Mouse (Mus musculus): ENCODE measurements around the gene Zfp770. TPM values are rescaled to one million over a fixed set of nuclear protein-coding genes. Genes with fewer than 3 reads are reported as not detected.

Zfp770 gene
- polyA plus RNA-seq, 1 experiment from 2014 or later, result 4.8 TPM

DNA sequence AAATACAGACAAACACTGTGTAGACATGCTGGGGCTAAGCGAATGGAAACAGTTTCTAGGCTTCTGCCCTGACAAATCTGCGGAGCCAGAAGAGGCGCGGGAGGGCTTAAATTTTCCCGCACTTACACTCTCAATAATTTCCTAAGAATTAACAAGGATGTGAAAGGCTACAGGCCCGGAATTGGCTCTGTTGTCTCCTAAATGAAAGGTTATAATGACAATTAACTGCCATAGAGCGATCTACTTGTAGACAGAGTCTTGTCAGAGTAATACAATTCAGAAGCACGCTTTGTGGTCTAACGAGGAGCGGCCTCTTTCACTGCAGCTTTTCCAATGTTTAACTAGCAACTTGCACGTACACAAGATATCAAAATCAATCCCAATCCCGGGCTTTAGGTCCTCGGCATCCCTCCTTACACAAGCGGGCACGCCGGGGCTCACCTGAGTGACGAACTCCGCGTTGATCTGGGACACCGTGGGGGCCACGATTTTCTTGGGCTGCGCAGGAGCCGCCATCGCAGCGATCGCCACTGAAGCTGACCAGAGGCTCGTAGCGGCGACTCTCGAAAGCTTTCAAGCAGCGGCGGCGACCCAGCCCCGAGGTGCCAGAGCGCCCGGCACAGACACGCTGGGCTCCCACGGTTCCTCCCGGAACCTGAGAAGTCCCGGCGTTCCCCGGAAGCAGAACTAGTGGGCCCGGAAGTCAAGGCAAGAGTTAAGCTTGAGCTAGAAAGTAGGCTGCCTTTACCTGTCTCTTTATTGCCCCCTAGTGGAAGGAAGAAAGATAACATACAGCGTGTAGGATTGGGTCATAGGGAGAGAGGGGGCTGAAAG is 26.4 kb downstream of the Zfp770 start:
- peak overlapping the region; percentile 92 for H3K4me2 ChIP-seq
- peak overlapping the region; percentile 88 for H3K4me3 ChIP-seq (replicated peaks)
- peaks cover 9% of the 10 kb centered on the region for H3K4me1 ChIP-seq
- H3K36me3 ChIP-seq (replicated peaks), result peaks cover 21% of the 10 kb centered on the region
- H3K27ac ChIP-seq, result 0 out of 2 replicates have a peak overlapping the region, but pooled peaks have one; percentile 31
- no peaks in the 10 kb centered on the region for H3K9me3 ChIP-seq
- H3K27me3 ChIP-seq, result 0 out of 2 replicates have a peak, but pooled peaks cover 3% of the 10 kb centered on the region
- ATAC-seq (ENCODE audit: low FRiP score), result peak; percentile 94
- H3K9ac ChIP-seq, result peak overlapping the region; percentile 83
- WGBS, result under 1% methylated on average over 44 of the region's 44 CpGs

DNA sequence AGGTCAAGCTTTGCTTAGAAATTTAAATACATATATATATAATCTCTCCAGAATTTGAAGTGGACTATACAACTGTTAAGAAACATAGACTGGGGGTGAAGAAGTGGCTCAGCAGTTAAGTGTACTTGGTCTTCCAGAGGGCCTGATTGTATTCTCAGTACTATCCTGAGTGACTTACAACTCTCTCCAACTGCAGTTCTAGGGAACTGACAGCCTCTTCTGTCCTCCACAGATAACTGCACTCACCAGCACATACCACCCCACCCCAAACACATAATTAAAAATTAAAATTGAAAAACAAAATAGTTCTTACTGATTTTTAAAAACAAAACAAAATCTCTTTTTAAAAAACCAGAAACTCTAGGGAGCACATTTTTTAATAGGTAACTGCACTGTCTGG is 28.0 kb downstream of the Zfp770 start:
- Histone ChIP-seq H3K4me1 (peaks cover 9% of the 10 kb centered on the region), H3K36me3 (replicated peaks) (peaks cover 29% of the 10 kb centered on the region), H3K4me2 (no peak overlapping the region)

DNA sequence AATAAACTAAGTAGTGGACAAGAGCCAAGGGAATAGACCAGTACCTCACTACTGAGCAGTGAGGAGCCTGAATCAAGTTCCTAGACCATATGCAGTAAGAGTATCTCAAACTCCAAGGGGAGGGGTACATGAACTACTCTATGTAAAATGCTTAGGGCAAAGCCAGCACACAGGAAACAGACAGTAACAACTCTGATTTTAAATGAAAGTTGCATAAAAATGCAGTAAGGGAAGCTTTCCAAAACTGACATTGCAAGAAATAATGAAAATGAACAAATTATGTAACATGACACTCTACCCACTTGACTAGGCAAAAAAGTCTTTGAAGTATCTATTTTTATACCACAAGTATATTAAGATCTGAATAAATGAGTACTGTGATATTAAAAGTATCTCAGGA is 33.4 kb downstream of the Zfp770 start:
- H3K4me1 ChIP-seq, result no peaks in the 10 kb centered on the region
- H3K27ac ChIP-seq, result no peak overlapping the region
- no peaks in the 10 kb centered on the region for H3K27me3 ChIP-seq
- no peak overlapping the region for H3K4me3 ChIP-seq (replicated peaks)
- H3K9me3 ChIP-seq, result no peaks in the 10 kb centered on the region
- no peak overlapping the region for H3K9ac ChIP-seq
- ATAC-seq (ENCODE audit: low FRiP score), result no peak
- no peak overlapping the region for H3K4me2 ChIP-seq
- H3K36me3 ChIP-seq (replicated peaks), result peaks cover 59% of the 10 kb centered on the region

More for the DNA sequence above, 28.0 kb downstream of the Zfp770 start:
- no peak for ATAC-seq (ENCODE audit: low FRiP score)
- no peak overlapping the region for H3K27ac ChIP-seq
- H3K9ac ChIP-seq, result no peak overlapping the region
- H3K9me3 ChIP-seq, result no peaks in the 10 kb centered on the region
- 0 out of 2 replicates have a peak, but pooled peaks cover 2% of the 10 kb centered on the region for H3K27me3 ChIP-seq
- H3K4me3 ChIP-seq (replicated peaks), result no peak overlapping the region

DNA sequence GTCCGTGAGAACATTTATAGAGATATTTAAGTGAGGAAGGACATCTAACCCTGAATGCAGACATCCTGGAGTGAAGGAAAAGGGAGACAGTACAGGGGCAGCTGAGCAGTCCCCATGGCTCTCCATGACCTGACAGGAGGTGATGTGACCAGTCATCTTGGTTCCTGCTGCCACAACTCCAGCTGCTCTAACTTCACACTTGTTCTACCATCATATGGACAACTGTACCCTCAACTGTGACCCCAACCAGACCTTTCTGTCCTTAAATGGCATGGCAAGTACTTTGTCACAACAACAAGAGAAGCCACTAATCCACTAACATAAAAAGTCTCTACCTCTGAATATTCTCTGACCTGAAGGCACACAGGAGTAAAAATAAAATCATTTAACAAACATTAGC is 39.3 kb downstream of the Zfp770 start:
- Histone ChIP-seq H3K4me3 (replicated peaks) (no peak overlapping the region), H3K9me3 (no peaks in the 10 kb centered on the region), H3K36me3 (replicated peaks) (peaks cover 69% of the 10 kb centered on the region), H3K4me1 (no peaks in the 10 kb centered on the region), H3K27me3 (no peaks in the 10 kb centered on the region), H3K9ac (no peak overlapping the region), H3K4me2 (no peak overlapping the region), H3K27ac (no peak overlapping the region)
- no peak for ATAC-seq (ENCODE audit: low FRiP score)
- 95% methylated on average over 1 of the region's 1 CpGs for WGBS

DNA sequence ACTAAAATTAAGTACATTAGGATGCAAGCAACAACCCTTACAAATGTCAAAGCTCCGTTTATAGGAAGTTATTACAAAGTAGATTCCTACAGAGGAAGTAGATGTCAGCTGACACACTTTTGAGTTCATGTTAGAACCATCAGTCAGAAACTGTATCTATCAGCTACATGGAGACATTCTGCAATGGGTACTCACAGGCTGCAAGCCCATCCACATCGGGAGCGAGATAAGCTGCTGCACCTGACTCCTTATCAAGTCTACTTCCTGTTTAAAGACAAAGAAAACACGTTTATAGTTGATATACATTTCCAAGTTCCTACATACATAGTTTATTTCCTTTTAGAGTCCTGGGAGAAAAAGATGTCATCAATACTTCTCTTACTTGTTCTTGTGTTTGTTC is 43.9 kb downstream of the Zfp770 start:
- Histone ChIP-seq H3K9me3 (no peaks in the 10 kb centered on the region), H3K4me1 (no peaks in the 10 kb centered on the region), H3K27me3 (no peaks in the 10 kb centered on the region), H3K9ac (no peak overlapping the region), H3K36me3 (replicated peaks) (peaks cover 77% of the 10 kb centered on the region), H3K4me2 (no peak overlapping the region), H3K27ac (no peak overlapping the region), H3K4me3 (replicated peaks) (no peak overlapping the region)
- ATAC-seq (ENCODE audit: low FRiP score), result no peak
- 88% methylated on average over 4 of the region's 4 CpGs for WGBS

DNA sequence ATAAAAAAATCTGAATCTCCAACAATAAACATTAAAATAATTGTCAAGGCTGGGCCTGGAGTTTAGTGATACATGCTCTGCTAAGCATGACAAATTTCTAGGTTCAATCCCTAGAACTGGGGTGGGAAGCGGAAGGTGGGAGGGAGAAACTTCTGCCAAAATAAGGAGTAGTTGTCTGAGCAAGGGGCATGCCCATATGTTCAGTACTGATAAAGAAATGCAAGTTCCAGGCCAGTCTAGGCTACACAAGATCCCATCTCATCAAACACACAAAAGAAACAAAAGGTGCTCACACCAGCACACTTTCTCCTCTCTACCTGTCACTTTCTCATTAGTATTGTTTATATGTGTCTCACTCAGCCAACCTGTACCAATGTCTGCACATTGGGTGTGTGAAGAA is 44.6 kb downstream of the Zfp770 start:
- H3K4me1 ChIP-seq, result no peaks in the 10 kb centered on the region
- no peak for ATAC-seq (ENCODE audit: low FRiP score)
- no peak overlapping the region for H3K4me3 ChIP-seq (replicated peaks)
- H3K4me2 ChIP-seq, result no peak overlapping the region
- no peaks in the 10 kb centered on the region for H3K27me3 ChIP-seq
- peaks cover 74% of the 10 kb centered on the region for H3K36me3 ChIP-seq (replicated peaks)
- WGBS, result 93% methylated on average over 1 of the region's 1 CpGs
- H3K27ac ChIP-seq, result no peak overlapping the region
- H3K9me3 ChIP-seq, result no peaks in the 10 kb centered on the region
- H3K9ac ChIP-seq, result no peak overlapping the region

DNA sequence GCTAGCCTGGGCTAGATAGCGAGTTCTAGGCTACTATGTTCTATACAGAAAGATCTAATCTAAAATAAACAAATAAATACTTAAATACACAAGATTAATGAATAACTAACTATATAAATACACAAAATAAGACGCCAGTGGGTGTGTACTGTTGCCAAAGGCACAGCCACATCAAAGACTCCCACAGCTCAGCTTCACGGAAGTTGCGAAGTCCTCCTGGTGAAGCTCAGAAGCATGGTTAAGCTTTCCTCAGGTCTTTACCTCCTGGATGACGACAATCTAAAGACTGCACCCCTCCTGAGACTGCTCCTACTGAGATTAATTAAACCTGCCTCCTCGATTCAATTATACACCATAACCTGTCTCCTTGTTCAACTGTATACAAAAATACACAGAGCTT is 48.0 kb downstream of the Zfp770 start:
- 94% methylated on average over 6 of the region's 6 CpGs for WGBS
- ATAC-seq (ENCODE audit: low FRiP score), result no peak

DNA sequence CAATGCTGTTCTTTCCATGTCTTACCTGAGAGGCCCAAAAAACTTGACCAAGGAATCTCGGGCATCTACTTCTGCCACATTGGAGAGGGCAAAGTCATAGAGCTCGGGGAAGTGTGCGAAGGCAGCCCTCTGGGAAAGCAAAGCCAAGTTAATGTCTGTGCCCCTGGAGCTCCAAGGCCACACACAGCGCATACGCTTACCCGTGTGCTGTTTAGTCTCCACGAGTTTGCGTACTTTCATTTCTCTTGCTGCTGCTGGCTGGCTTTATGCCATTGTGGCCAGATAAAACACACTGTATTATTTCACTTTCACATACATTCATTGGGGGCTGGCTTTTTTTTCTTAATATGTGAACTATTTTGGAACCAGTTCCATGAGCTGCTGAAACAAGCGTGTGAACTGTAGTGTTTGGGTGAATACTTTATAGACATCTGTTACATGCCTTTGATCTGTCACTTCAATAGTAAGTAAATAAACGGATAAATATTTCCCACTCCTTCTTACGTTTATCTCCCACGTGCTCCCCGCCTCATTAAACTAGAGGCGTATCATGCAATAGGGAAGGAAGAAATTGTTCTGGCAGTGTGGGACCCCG is 54.3 kb downstream of the Zfp770 start:
- H3K36me3 ChIP-seq (replicated peaks), result peaks cover 70% of the 10 kb centered on the region

More for the DNA sequence above, 48.0 kb downstream of the Zfp770 start:
- Histone ChIP-seq H3K4me3 (replicated peaks) (no peak overlapping the region), H3K36me3 (replicated peaks) (peaks cover 74% of the 10 kb centered on the region), H3K27me3 (no peaks in the 10 kb centered on the region), H3K27ac (no peak overlapping the region), H3K4me2 (no peak overlapping the region), H3K9ac (no peak overlapping the region), H3K4me1 (no peaks in the 10 kb centered on the region), H3K9me3 (no peaks in the 10 kb centered on the region)

DNA sequence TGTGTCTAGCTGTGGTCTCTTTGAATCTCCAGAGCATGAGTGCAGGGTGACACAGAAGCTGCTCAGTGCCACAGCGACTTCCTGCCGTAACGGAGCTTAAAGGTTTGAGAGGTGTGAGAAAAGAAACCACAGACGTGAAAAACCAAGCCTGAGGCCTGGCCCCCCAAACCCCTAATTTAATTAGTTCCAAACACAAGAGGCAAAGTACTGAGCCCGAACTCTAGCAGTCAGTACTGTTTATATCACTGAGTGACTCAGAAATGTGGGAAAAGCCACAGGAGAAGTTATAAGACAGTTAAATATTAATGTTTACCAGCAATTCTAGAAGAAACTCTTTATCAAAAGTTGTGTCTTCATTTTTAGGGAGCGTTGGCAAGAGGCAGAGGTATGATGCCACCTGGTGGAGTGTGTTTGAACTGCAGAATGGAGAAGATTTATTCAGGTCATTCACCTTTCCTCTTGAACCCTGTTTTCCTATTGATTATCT is 55.9 kb downstream of the Zfp770 start:
- Histone ChIP-seq H3K9ac (no peak overlapping the region), H3K4me2 (no peak overlapping the region), H3K4me3 (replicated peaks) (no peak overlapping the region), H3K9me3 (no peaks in the 10 kb centered on the region), H3K4me1 (no peaks in the 10 kb centered on the region), H3K36me3 (replicated peaks) (peaks cover 79% of the 10 kb centered on the region), H3K27ac (no peak overlapping the region), H3K27me3 (no peaks in the 10 kb centered on the region)
- 76% methylated on average over 6 of the region's 6 CpGs for WGBS
- ATAC-seq (ENCODE audit: low FRiP score), result no peak

More for the DNA sequence above, 54.3 kb downstream of the Zfp770 start:
- Histone ChIP-seq H3K9me3 (no peaks in the 10 kb centered on the region), H3K27ac (no peak overlapping the region), H3K27me3 (no peaks in the 10 kb centered on the region), H3K4me3 (replicated peaks) (no peak overlapping the region), H3K9ac (no peak overlapping the region), H3K4me2 (no peak overlapping the region), H3K4me1 (no peaks in the 10 kb centered on the region)
- ATAC-seq (ENCODE audit: low FRiP score), result no peak
- 91% methylated on average over 15 of the region's 15 CpGs for WGBS

DNA sequence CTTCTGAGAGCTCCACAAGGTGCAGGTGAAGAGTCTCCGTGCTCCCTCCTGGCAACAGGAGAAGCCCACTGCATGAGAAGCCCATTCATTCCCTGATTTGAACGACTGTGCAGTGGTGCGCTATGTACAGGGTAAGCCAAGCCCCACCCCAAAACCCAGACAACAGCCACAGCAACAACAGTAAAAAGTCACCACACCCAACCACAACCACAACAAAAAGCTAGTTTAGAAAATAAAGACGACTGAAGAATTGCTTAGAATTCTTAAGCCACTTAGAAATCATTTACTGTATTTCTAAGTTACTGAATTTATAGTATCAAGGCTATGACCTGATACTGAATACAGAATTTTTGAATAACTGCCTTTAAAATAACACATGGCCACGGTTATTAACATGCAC is 56.4 kb downstream of the Zfp770 start:
- 92% methylated on average over 5 of the region's 5 CpGs for WGBS
- Histone ChIP-seq H3K27me3 (no peaks in the 10 kb centered on the region), H3K27ac (no peak overlapping the region), H3K36me3 (replicated peaks) (peaks cover 79% of the 10 kb centered on the region), H3K9me3 (no peaks in the 10 kb centered on the region), H3K4me1 (no peaks in the 10 kb centered on the region), H3K4me2 (no peak overlapping the region), H3K9ac (no peak overlapping the region), H3K4me3 (replicated peaks) (no peak overlapping the region)
- ATAC-seq (ENCODE audit: low FRiP score), result no peak

DNA sequence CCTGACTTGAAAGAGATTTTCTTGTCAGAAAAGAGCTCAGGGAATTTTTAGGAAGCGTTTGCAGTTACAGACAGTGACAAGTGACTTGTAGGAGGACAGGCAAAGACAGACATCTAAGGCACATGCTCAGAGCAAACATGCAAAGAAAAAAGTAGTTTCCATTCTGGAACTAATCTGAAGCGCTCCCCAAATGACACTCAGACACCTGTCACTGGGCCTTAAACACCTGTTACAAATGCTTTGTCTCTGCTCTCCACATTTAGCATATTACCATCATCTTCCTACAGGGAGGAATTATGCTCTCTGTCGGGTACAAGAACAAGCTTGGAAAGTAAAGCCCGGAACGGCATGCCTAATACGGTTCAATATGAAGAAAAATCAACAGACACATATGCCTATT is 57.4 kb downstream of the Zfp770 start:
- H3K4me3 ChIP-seq (replicated peaks), result no peak overlapping the region
- no peaks in the 10 kb centered on the region for H3K9me3 ChIP-seq
- no peak overlapping the region for H3K4me2 ChIP-seq
- H3K27ac ChIP-seq, result no peak overlapping the region
- 88% methylated on average over 6 of the region's 6 CpGs for WGBS
- H3K9ac ChIP-seq, result no peak overlapping the region
- H3K36me3 ChIP-seq (replicated peaks), result peaks cover 80% of the 10 kb centered on the region
- H3K27me3 ChIP-seq, result no peaks in the 10 kb centered on the region
- ATAC-seq (ENCODE audit: low FRiP score), result no peak
- H3K4me1 ChIP-seq, result no peaks in the 10 kb centered on the region

Measured in forebrain, embryonic 12.5 days (tissue).